Mouse (Mus musculus): ENCODE data around the gene BC030867.

- TF ChIP-seq CTCF (IDR thresholded peaks at IDR 0.05; ENCODE audit: control insufficient read depth, insufficient read depth, insufficient replicate concordance, low read depth, low read length) (no peak), POLR2A (IDR thresholded peaks at IDR 0.05; ENCODE audit: control insufficient read depth, low read depth, low read length) (no peak)
These were observed 23.5 kb upstream of the BC030867 start for GRCm38 (mm10) chr11:102225221-102225620.

All from testis, adult 2 months (tissue).